Mouse (Mus musculus) heart, postnatal 0 days (tissue): Measurements from ENCODE around the gene Gm49378. TPM values are rescaled to one million over a fixed set of nuclear protein-coding genes. Genes with fewer than 3 reads are reported as not detected.
A peak's percentile ranks its signal among the peaks of the same experiment; 100 is the strongest.

Experiments
- ATAC-seq: fragments of 200-750 bp; cut with Nextera tagmentation; 2 replicates; pipeline ENCODE4 v1.8.0; 2017; ENCODE audit warnings: low read depth, moderate number of reproducible peaks, moderate library complexity; ENCODE audit not compliant: insufficient read depth
- DNase-seq: peaks from one replicate; pipeline ENCODE4 v3.0.0-alpha.2; 2016; ENCODE audit warnings: low spot score
- H3K27ac ChIP-seq: fragments of 300-500 bp; sonication (generic); 2 replicates; pipeline ENCODE4 v1.5.1; 2014; ENCODE audit warnings: low read depth, mild to moderate bottlenecking
- H3K27me3 ChIP-seq: fragments of 300-500 bp; sonication (generic); 2 replicates; pipeline ENCODE4 v1.6.1; 2014; ENCODE audit warnings: low read length, mixed read lengths; ENCODE audit not compliant: control insufficient read depth, insufficient read depth
- H3K36me3 ChIP-seq: fragments of 300-500 bp; sonication (generic); replicated peaks from 2 replicates; pipeline ENCODE4 v1.6.1; 2014; ENCODE audit warnings: low read length, mixed read lengths; ENCODE audit not compliant: control insufficient read depth, insufficient read depth
- H3K4me1 ChIP-seq: fragments of 300-500 bp; sonication (generic); 2 replicates; pipeline ENCODE4 v1.6.1; 2014; ENCODE audit warnings: antibody characterized with exemption; ENCODE audit not compliant: control insufficient read depth, insufficient read depth
- H3K4me2 ChIP-seq: fragments of 300-500 bp; sonication (generic); 2 replicates; pipeline ENCODE4 v1.6.1; 2014; ENCODE audit warnings: low read depth, mild to moderate bottlenecking, low read length, moderate library complexity
- H3K4me3 ChIP-seq: fragments of 300-500 bp; sonication (generic); 2 replicates; pipeline ENCODE4 v1.5.1; 2014; ENCODE audit warnings: low read depth, low read length
- H3K9ac ChIP-seq: fragments of 300-500 bp; sonication (generic); replicated peaks from 2 replicates; pipeline ENCODE4 v1.6.1; 2014; ENCODE audit warnings: low read depth, low read length, mixed read lengths
- H3K9me3 ChIP-seq: fragments of 300-500 bp; sonication (generic); replicated peaks from 2 replicates; pipeline ENCODE4 v1.6.1; 2016; ENCODE audit warnings: low read length; ENCODE audit not compliant: control insufficient read depth
- CTCF ChIP-seq: IDR thresholded peaks from 2 replicates; pipeline ENCODE4 v1.5.1; 2016; ENCODE audit warnings: antibody characterized with exemption, control low read depth, low read depth
- EP300 ChIP-seq: IDR thresholded peaks from 2 replicates; pipeline ENCODE4 v1.6.1; 2016; ENCODE audit warnings: antibody characterized with exemption, low read depth
- WGBS: fragments of 180-500 bp; shearing (Covaris S2); extraction: QIAGEN DNeasy Blood & Tissue Kit; methylation state at CpG from one replicate; pipeline ENCODE4 v1.1.7; 2014; 5-methylcytosine and 5-hydroxymethylcytosine counted together
- polyA plus RNA-seq: library from polyadenylated mRNA; unstranded; fragments of >200 nt; fragmentation: Nextera tagmentation; extraction: Ambion mirVana; gene quantifications from 2 replicates; pipeline ENCODE4 v1.2.1, GENCODE M21; 2015
- total RNA-seq: library from RNA; depleted of rRNA; stranded (reverse); fragments of >200 nt; gene quantifications from 2 replicates; pipeline ENCODE4 v1.2.3, GENCODE M21; 2014; ENCODE audit warnings: low replicate concordance

Gm49378 gene
- total and polyA plus RNA-seq, 2 experiments from 2014 or later: 0.15 to 1.2 TPM

- Histone ChIP-seq H3K4me2 (peak within 1 kb of the TSS; percentile 88), H3K27me3 (no peaks in the 10 kb centered on the region), H3K4me3 (peak within 1 kb of the TSS; percentile 89), H3K9me3 (no peaks in the 10 kb centered on the region), H3K36me3 (peaks cover 27% of the 10 kb centered on the region), H3K4me1 (peaks cover 18% of the 10 kb centered on the region), H3K27ac (peak within 1 kb of the TSS; percentile 73), H3K9ac (peak within 1 kb of the TSS; percentile 90)
- 1% methylated on average over 38 of the region's 38 CpGs for WGBS
- DNase-seq (peak; percentile 97), ATAC-seq (peak; percentile 98)
- TF ChIP-seq EP300 (no peak), CTCF (no peak)
These were observed 34.4 kb upstream of the Gm49378 start, which contains the start of the genes Gmpr2 and Nedd8 for GRCm38 (mm10) chr14:55671833-55672740. Gmpr2 (plus strand) TSS chr14:55671941. Nedd8 (minus strand) TSS chr14:55672124.

GRCm38 (mm10) chr14:55671486-55671832, 33.8 kb upstream of the Gm49378 start:
- Histone ChIP-seq H3K27me3 (no peaks in the 10 kb centered on the region), H3K4me1 (peaks cover 18% of the 10 kb centered on the region), H3K4me2 (peak overlapping the region; percentile 88), H3K9ac (peak overlapping the region; percentile 90), H3K9me3 (no peaks in the 10 kb centered on the region), H3K27ac (peak overlapping the region; percentile 73), H3K36me3 (peaks cover 24% of the 10 kb centered on the region), H3K4me3 (peak overlapping the region; percentile 89)
- ATAC-seq: peak; percentile 27
- no peak for DNase-seq
- under 1% methylated on average over 12 of the region's 12 CpGs for WGBS
- TF ChIP-seq CTCF: no peak
- no peak for TF ChIP-seq EP300

GRCm38 (mm10) chr14:55660636-55661035, 22.9 kb upstream of the Gm49378 start:
- ATAC-seq: no peak

GRCm38 (mm10) chr14:55659960-55660573, 22.4 kb upstream of the Gm49378 start, which contains the start of gene Mdp1:
Mdp1 (minus strand) TSS chr14:55660508.
- H3K27me3 ChIP-seq: no peaks in the 10 kb centered on the region
- peak within 1 kb of the TSS; percentile 86 for H3K4me3 ChIP-seq
- no peak for TF ChIP-seq EP300
- TF ChIP-seq CTCF: peak; percentile 26
- ATAC-seq (peak; percentile 93), DNase-seq (peak; percentile 90)
- H3K4me2 ChIP-seq: peak within 1 kb of the TSS; percentile 66
- peak within 1 kb of the TSS; percentile 77 for H3K9ac ChIP-seq
- no peaks in the 10 kb centered on the region for H3K9me3 ChIP-seq
- under 1% methylated on average over 39 of the region's 39 CpGs for WGBS
- peaks cover 30% of the 10 kb centered on the region for H3K36me3 ChIP-seq
- peaks cover 24% of the 10 kb centered on the region for H3K4me1 ChIP-seq
- peak within 1 kb of the TSS; percentile 94 for H3K27ac ChIP-seq

More at GRCm38 (mm10) chr14:55660636-55661035, 22.9 kb upstream of the Gm49378 start:
- Histone ChIP-seq H3K4me3 (peak overlapping the region; percentile 86; the same call in 1 of the 2 replicates), H3K4me2 (peak overlapping the region; percentile 66), H3K9ac (no peak overlapping the region), H3K4me1 (peaks cover 24% of the 10 kb centered on the region), H3K27ac (no peak overlapping the region), H3K9me3 (no peaks in the 10 kb centered on the region), H3K27me3 (no peaks in the 10 kb centered on the region), H3K36me3 (peaks cover 30% of the 10 kb centered on the region)
- 48% methylated on average over 2 of the region's 2 CpGs for WGBS
- TF ChIP-seq EP300: no peak
- TF ChIP-seq CTCF: no peak
- no peak for DNase-seq

- Histone ChIP-seq H3K4me3 (no peak overlapping the region), H3K27me3 (no peaks in the 10 kb centered on the region), H3K27ac (peak overlapping the region; percentile 94), H3K36me3 (peaks cover 20% of the 10 kb centered on the region), H3K9me3 (no peaks in the 10 kb centered on the region), H3K9ac (no peak overlapping the region), H3K4me1 (peaks cover 24% of the 10 kb centered on the region), H3K4me2 (no peak overlapping the region)
- WGBS: 53% methylated on average over 5 of the region's 5 CpGs
- DNase-seq: no peak
- ATAC-seq: no peak
- TF ChIP-seq EP300 (no peak), CTCF (no peak)
These were observed 20.3 kb upstream of the Gm49378 start for GRCm38 (mm10) chr14:55658011-55658410.
